Mouse (Mus musculus) frontal cortex, adult 2 months (tissue): ENCODE results near the gene Furin. TPM values are rescaled to one million over a fixed set of nuclear protein-coding genes. Genes with fewer than 3 reads are reported as not detected.

ENCODE experiments used
- DNase-seq, 2 experiments: peaks; one replicate each; pipeline ENCODE4 v3.0.0; 2022; ENCODE audit warnings: low spot score in 1 of 2; ENCODE audit errors: extremely low spot score in 1 of 2
- polyA plus RNA-seq: library from polyadenylated mRNA; depleted of rRNA; stranded (reverse); fragments of >200 nt; gene quantifications from 2 replicates; pipeline ENCODE4 v1.2.3, GENCODE M21; 2012

The Furin gene
- polyA plus RNA-seq, 1 experiment = 26.3 TPM

- no peak for DNase-seq
Measured at GRCm38 (mm10) chr7:80374280-80374679, 31.0 kb downstream of the Furin start.

GRCm38 (mm10) chr7:80373850-80374249 is 31.4 kb downstream of the Furin start:
- no peak for DNase-seq

- no peak for DNase-seq
Measured at GRCm38 (mm10) chr7:80373352-80373751, 31.9 kb downstream of the Furin start.

- no peak for DNase-seq
Measured at GRCm38 (mm10) chr7:80372667-80373066, 32.6 kb downstream of the Furin start.

- DNase-seq = no peak
Measured at GRCm38 (mm10) chr7:80372166-80372565, 33.1 kb downstream of the Furin start.

GRCm38 (mm10) chr7:80371041-80371751 is 34.0 kb downstream of the Furin start, which contains the start of gene Man2a2:
Gene Man2a2 (minus strand): TSS chr7:80371375.
- DNase-seq = peak in 1 of 2 experiments; percentile 73

- DNase-seq = peak; percentile 68 to 87
Measured at GRCm38 (mm10) chr7:80370649-80371040, 34.6 kb downstream of the Furin start.

GRCm38 (mm10) chr7:80369967-80370431 is 35.2 kb downstream of the Furin start:
- DNase-seq = no peak

- DNase-seq = no peak
Measured at GRCm38 (mm10) chr7:80369461-80369860, 35.8 kb downstream of the Furin start.

- no peak for DNase-seq
Measured at GRCm38 (mm10) chr7:80368635-80369421, 36.4 kb downstream of the Furin start.

GRCm38 (mm10) chr7:80368009-80368408 is 37.2 kb downstream of the Furin start:
- no peak for DNase-seq

GRCm38 (mm10) chr7:80367232-80367631 is 38.0 kb downstream of the Furin start:
- DNase-seq = no peak

- DNase-seq = no peak
Measured at GRCm38 (mm10) chr7:80365759-80366158, 39.5 kb downstream of the Furin start.

GRCm38 (mm10) chr7:80360435-80360834 is 44.8 kb downstream of the Furin start:
- DNase-seq = no peak

GRCm38 (mm10) chr7:80358039-80358438 is 47.2 kb downstream of the Furin start:
- no peak for DNase-seq

GRCm38 (mm10) chr7:80357156-80357555 is 48.1 kb downstream of the Furin start:
- DNase-seq = no peak

- DNase-seq = no peak
Measured at GRCm38 (mm10) chr7:80356351-80356750, 48.9 kb downstream of the Furin start.

GRCm38 (mm10) chr7:80352920-80353319 is 52.3 kb downstream of the Furin start:
- DNase-seq = no peak

GRCm38 (mm10) chr7:80350808-80351207 is 54.4 kb downstream of the Furin start:
- no peak for DNase-seq

- DNase-seq = no peak
Measured at GRCm38 (mm10) chr7:80347670-80348586, 57.3 kb downstream of the Furin start.

GRCm38 (mm10) chr7:80346830-80347229 is 58.4 kb downstream of the Furin start:
- DNase-seq = no peak
